Mouse (Mus musculus): ENCODE data around the gene Pla2g6.

Pla2g6 gene

GRCm38 (mm10) chr15:79322281-79322990 is 5.8 kb downstream of the Pla2g6 start:
- DNase-seq (ENCODE audit: low spot score), result no peak

DNA sequence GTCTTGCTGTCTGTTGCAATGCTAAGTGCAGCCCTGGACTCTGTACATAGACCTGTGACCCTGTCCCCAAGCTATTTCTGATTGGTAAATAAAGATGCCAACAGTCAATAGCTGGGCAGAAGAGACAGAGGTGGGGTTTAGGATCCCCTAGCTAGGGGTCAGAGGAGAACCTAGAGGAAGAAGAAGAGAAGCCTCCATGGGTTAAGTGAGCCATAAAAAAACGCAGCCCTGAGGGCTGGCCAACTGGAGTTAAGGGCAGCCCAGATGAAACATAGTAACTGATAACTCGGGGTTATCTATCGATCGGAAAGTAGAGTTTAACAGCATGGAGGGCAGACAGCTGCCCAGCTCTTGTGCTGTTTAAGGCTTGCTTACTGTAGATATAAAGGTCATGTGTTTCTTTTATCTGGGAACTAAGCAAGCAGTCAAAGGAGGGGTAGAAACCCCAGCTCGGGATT is 6.4 kb downstream of the Pla2g6 start:
- DNase-seq (ENCODE audit: low spot score), result no peak

GRCm38 (mm10) chr15:79313848-79314369 is 14.3 kb downstream of the Pla2g6 start:
- no peak for DNase-seq (ENCODE audit: low spot score)

GRCm38 (mm10) chr15:79307861-79308260 is 20.3 kb downstream of the Pla2g6 start:
- no peak for DNase-seq (ENCODE audit: low spot score)

GRCm38 (mm10) chr15:79306043-79306637 is 22.1 kb downstream of the Pla2g6 start:
- DNase-seq (ENCODE audit: low spot score), result no peak

DNA sequence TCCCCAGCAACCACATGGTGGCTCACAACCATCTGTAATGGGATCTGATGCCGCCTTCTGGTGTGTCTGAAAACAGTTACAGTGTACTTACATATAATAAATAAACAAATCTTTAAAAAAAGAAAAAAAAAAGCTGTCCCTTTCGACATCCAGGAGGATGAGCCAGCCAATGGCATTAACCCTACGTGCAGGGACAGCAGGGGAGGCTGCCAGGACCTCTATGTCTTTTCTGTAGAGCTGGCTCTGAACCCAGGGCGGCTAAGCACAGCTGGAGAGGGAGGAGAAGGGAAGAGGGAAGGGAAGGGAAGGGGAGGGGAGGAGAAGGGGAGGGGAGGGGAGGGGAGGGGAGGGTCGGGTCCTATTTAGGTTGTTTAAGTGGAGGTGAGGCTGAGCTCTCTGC is 23.4 kb downstream of the Pla2g6 start:
- DNase-seq (ENCODE audit: low spot score), result no peak

DNA sequence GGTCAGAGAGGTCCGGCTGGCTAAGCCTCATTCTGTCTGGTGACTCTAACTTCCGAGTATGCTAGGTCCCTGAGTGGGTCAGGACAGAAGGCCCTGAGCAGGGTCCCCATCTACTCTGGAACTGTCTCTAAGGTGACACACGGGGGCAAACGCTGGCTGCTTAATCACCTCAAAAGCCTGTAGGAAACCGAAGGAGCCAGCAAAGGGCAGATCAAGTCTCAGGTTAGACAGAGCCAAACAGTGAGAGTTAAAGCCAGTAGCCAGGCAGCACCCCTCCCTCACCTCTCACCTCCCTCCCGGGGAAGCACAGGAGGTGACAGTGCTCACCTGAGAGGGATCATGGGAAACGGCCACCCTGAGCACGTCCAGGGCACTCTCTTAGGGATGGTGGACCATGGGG is 24.5 kb downstream of the Pla2g6 start:
- DNase-seq (ENCODE audit: low spot score), result no peak

GRCm38 (mm10) chr15:79299563-79300155 is 28.5 kb downstream of the Pla2g6 start:
- DNase-seq (ENCODE audit: low spot score), result no peak

- no peak for DNase-seq (ENCODE audit: low spot score)
Observed at GRCm38 (mm10) chr15:79298553-79298952, 29.6 kb downstream of the Pla2g6 start.

DNA sequence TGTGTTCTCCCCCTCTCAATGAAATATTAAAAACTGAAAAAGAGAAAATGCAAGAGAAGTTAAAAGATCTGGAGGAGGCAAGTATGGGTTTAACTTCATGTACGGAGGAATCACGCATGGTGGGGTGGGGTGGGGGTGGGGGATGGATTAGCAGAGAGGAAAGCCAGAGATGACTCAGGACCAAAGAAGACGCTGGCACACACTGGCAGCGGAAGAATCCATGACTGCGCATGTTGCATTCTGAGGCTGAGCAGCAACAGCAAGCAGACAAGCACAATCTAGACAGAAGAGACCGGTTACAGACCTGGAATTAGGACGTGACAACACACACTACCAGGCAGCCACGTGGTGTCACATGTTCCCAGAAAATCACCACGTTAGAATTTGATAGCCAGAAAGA is 35.4 kb downstream of the Pla2g6 start:
- no peak for DNase-seq (ENCODE audit: low spot score)

GRCm38 (mm10) chr15:79290340-79290739 is 37.9 kb downstream of the Pla2g6 start:
- DNase-seq (ENCODE audit: low spot score), result no peak

GRCm38 (mm10) chr15:79289441-79289840 is 38.7 kb downstream of the Pla2g6 start:
- DNase-seq (ENCODE audit: low spot score), result no peak

- no peak for DNase-seq (ENCODE audit: low spot score)
Observed at GRCm38 (mm10) chr15:79288387-79288786, 39.8 kb downstream of the Pla2g6 start.

DNA sequence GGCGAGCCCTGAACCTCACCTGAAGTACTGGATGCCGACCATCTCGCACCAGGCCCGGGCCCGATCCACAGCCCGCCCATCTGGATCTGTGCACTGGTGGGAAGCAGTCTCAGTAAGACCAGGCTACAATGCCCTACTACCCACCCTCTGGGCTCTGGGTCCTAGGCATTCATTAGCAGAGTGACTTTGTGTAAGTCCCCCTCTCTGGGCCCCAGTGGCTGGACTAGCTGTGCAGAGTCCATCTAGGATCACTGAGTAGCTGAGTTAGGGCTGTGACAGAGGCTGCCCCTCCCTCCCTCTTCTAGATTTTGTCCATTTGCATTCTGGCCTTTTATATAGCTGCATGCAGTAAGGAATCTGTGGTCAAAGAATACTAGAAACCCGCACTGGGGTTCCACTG is 41.1 kb downstream of the Pla2g6 start:
- DNase-seq (ENCODE audit: low spot score), result no peak

DNA sequence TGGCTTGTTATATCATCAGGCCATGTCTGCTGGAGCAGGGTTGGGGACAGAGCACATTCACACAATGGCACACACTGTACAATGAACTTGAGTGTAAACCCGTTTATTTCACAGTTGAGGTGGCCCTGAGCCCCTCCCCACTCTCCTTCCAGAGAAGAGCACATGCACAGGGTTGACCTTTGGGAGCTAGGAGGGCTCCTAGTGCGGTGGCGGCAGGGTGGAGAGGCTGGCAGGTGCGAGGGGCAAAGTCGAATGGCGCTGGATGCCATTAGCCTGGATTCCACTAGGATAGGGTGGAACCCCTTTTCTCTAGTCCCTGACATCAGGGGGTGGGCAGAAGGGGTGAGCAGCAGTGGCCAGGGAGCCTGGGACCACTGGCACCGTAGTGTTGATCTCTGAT is 42.0 kb downstream of the Pla2g6 start:
- no peak for DNase-seq (ENCODE audit: low spot score)

DNA sequence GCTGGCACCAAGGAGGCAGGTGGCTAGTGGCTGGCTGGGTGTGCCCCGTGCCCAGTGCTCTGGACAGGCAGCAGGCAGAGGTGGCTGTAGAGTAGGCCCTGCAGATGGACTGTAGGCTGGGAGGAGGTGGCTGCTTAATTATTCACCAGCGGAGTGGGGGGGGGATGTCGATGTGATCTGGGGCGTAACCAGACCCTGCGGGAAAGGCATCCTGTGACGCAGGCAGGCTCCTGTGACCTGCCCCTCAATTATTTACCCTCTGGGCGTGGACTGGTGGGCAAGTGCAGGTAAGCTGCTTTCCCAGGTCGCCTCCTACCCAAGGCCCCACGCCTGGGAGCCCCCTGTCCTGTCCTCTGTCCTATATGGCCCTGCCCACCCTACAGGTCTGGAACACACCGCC is 42.8 kb downstream of the Pla2g6 start, which contains the start of gene Baiap2l2:
Baiap2l2 (minus strand) TSS at position 139 of the 400 bp plus-strand sequence.
- DNase-seq (ENCODE audit: low spot score), result no peak

GRCm38 (mm10) chr15:79283371-79283770 is 44.8 kb downstream of the Pla2g6 start:
- no peak for DNase-seq (ENCODE audit: low spot score)

DNA sequence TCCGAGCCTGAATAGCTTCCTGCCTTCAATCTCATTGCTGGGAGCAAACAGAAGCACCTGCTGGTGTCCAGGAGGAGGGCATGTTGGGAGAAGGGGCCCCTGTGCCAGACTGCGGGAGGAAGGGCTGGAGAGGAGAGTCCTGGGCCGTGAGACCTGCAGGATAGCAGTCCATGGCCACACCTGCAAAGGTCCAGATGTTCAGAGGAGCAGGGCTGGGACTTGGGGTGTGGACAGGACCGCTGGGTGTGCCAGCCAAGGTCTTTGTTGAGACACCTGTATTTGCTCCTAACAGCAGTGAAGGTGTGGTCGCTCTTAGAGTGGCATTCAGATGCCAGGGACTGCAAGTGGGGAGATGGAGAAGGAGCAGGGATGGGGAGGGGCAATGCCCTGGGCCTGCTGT is 45.8 kb downstream of the Pla2g6 start:
- DNase-seq (ENCODE audit: low spot score), result no peak

DNA sequence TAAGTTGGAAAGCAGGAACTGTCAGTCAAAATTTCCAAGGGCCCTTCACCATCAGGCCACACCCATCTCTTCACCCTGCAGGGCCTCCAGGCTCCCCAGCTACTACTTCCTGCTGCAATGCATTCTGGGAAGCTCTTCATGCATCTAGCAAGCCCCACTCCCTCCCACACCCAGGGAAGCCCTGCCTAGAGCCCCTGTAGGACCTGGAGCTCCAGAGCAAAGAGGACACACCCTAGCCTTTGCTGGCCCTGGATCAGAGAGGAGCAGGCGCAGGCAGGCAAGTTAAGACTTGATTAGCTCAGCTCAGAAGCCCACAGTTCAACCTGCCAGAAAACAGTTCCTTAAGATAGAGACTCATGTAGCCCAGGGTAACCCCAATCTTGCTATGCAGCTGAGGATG is 46.8 kb downstream of the Pla2g6 start:
- no peak for DNase-seq (ENCODE audit: low spot score)

DNA sequence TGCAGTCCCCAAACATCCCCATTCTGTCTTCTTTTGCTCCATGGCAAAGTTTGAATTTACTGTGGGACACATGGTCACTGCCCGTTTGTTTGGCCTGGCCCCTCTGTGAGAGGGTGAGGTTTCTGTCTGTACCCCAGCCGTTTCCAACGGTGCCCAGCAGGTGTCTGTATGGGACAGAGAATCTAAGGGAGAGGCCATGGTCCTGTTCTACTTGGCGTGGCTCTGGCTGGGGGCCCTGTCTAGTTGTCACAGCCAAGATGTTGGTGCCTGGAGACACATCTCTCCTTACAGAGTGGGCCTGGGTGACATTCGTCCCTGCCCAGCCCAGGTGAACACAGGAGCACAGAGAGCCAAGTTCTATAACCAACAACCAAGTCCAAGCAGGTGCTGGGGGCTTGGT is 47.3 kb downstream of the Pla2g6 start:
- no peak for DNase-seq (ENCODE audit: low spot score)

- no peak for DNase-seq (ENCODE audit: low spot score)
Observed at GRCm38 (mm10) chr15:79280209-79280608, 48.0 kb downstream of the Pla2g6 start.

- no peak for DNase-seq (ENCODE audit: low spot score)
Observed at GRCm38 (mm10) chr15:79277728-79278127, 50.5 kb downstream of the Pla2g6 start.

GRCm38 (mm10) chr15:79273020-79273419 is 55.2 kb downstream of the Pla2g6 start:
- DNase-seq (ENCODE audit: low spot score), result no peak

Data from left cerebral cortex, adult 11 months (tissue).